Mouse (Mus musculus): ENCODE data around the gene Arid3a. TPM values are rescaled to one million over a fixed set of nuclear protein-coding genes. Genes with fewer than 3 reads are reported as not detected.

The Arid3a gene
- 6.7 and 8.1 TPM in 2 replicates for polyA plus RNA-seq (2012; rRNA removed)

GRCm38 (mm10) chr10:79926491-79927323, at the start of gene Arid3a:
Gene Arid3a (plus strand): TSS chr10:79927043.
- Histone ChIP-seq H3K4me1 (ENCODE audit: control insufficient read depth, insufficient read depth, low read length) (0 out of 2 replicates have a peak, but pooled peaks cover 2% of the 10 kb centered on the region), H3K36me3 (ENCODE audit: control insufficient read depth, insufficient read depth, low read length) (no peaks in the 10 kb centered on the region), H3K27ac (ENCODE audit: insufficient read depth, low read depth, low read length) (peak within 1 kb of the TSS; percentile 97), H3K27me3 (replicated peaks; ENCODE audit: control insufficient read depth, insufficient read depth, low read length) (no peaks in the 10 kb centered on the region), H3K4me3 (ENCODE audit: insufficient read depth, low read depth, low read length) (peak within 1 kb of the TSS; percentile 99)
- WGBS: under 1% methylated on average over 63 of the region's 63 CpGs
- TF ChIP-seq POLR2A (IDR thresholded peaks at IDR 0.05; ENCODE audit: low read depth, low read length): no peak
- no peak for TF ChIP-seq CTCF (conservative IDR thresholded peaks at IDR 0.05; ENCODE audit: insufficient read depth, insufficient read length, low read depth, low read length)
- peak; percentile 93 for DNase-seq

GRCm38 (mm10) chr10:79877174-79877573, 49.7 kb upstream of the Arid3a start:
- H3K4me1 ChIP-seq (ENCODE audit: control insufficient read depth, insufficient read depth, low read length): 0 out of 2 replicates have a peak, but pooled peaks cover 9% of the 10 kb centered on the region

GRCm38 (mm10) chr10:79877757-79878156, 49.1 kb upstream of the Arid3a start:
- DNase-seq: peak; percentile 79
- TF ChIP-seq POLR2A (IDR thresholded peaks at IDR 0.05; ENCODE audit: low read depth, low read length) (no peak), CTCF (conservative IDR thresholded peaks at IDR 0.05; ENCODE audit: insufficient read depth, insufficient read length, low read depth, low read length) (no peak)
- Histone ChIP-seq H3K27ac (ENCODE audit: insufficient read depth, low read depth, low read length) (peak overlapping the region; percentile 51; the same call in 1 of the 2 replicates), H3K4me3 (ENCODE audit: insufficient read depth, low read depth, low read length) (no peak overlapping the region), H3K4me1 (ENCODE audit: control insufficient read depth, insufficient read depth, low read length) (0 out of 2 replicates have a peak, but pooled peaks cover 9% of the 10 kb centered on the region), H3K27me3 (replicated peaks; ENCODE audit: control insufficient read depth, insufficient read depth, low read length) (no peaks in the 10 kb centered on the region), H3K36me3 (ENCODE audit: control insufficient read depth, insufficient read depth, low read length) (no peaks in the 10 kb centered on the region)
- WGBS: 34% methylated on average over 12 of the region's 12 CpGs

More at GRCm38 (mm10) chr10:79877174-79877573, 49.7 kb upstream of the Arid3a start:
- no peaks in the 10 kb centered on the region for H3K27me3 ChIP-seq (replicated peaks; ENCODE audit: control insufficient read depth, insufficient read depth, low read length)
- 65% methylated on average over 1 of the region's 1 CpGs for WGBS
- no peak for DNase-seq
- no peak for TF ChIP-seq CTCF (conservative IDR thresholded peaks at IDR 0.05; ENCODE audit: insufficient read depth, insufficient read length, low read depth, low read length)
- no peak for TF ChIP-seq POLR2A (IDR thresholded peaks at IDR 0.05; ENCODE audit: low read depth, low read length)
- no peaks in the 10 kb centered on the region for H3K36me3 ChIP-seq (ENCODE audit: control insufficient read depth, insufficient read depth, low read length)
- H3K4me3 ChIP-seq (ENCODE audit: insufficient read depth, low read depth, low read length): no peak overlapping the region
- no peak overlapping the region for H3K27ac ChIP-seq (ENCODE audit: insufficient read depth, low read depth, low read length)

- 29% methylated on average over 3 of the region's 3 CpGs for WGBS
- Histone ChIP-seq H3K4me3 (ENCODE audit: insufficient read depth, low read depth, low read length) (no peak overlapping the region), H3K27me3 (replicated peaks; ENCODE audit: control insufficient read depth, insufficient read depth, low read length) (no peaks in the 10 kb centered on the region), H3K27ac (ENCODE audit: insufficient read depth, low read depth, low read length) (no peak overlapping the region), H3K4me1 (ENCODE audit: control insufficient read depth, insufficient read depth, low read length) (0 out of 2 replicates have a peak, but pooled peaks cover 4% of the 10 kb centered on the region), H3K36me3 (ENCODE audit: control insufficient read depth, insufficient read depth, low read length) (no peaks in the 10 kb centered on the region)
- no peak for DNase-seq
- TF ChIP-seq POLR2A (IDR thresholded peaks at IDR 0.05; ENCODE audit: low read depth, low read length) (no peak), CTCF (conservative IDR thresholded peaks at IDR 0.05; ENCODE audit: insufficient read depth, insufficient read length, low read depth, low read length) (no peak)
Measured at GRCm38 (mm10) chr10:79879527-79879926, 47.3 kb upstream of the Arid3a start.

GRCm38 (mm10) chr10:79880721-79881120, 46.1 kb upstream of the Arid3a start:
- H3K4me3 ChIP-seq (ENCODE audit: insufficient read depth, low read depth, low read length): no peak overlapping the region
- no peak for TF ChIP-seq POLR2A (IDR thresholded peaks at IDR 0.05; ENCODE audit: low read depth, low read length)
- no peak for TF ChIP-seq CTCF (conservative IDR thresholded peaks at IDR 0.05; ENCODE audit: insufficient read depth, insufficient read length, low read depth, low read length)
- 0 out of 2 replicates have a peak, but pooled peaks cover 3% of the 10 kb centered on the region for H3K4me1 ChIP-seq (ENCODE audit: control insufficient read depth, insufficient read depth, low read length)
- WGBS: 34% methylated on average over 9 of the region's 9 CpGs
- no peak overlapping the region for H3K27ac ChIP-seq (ENCODE audit: insufficient read depth, low read depth, low read length)
- H3K27me3 ChIP-seq (replicated peaks; ENCODE audit: control insufficient read depth, insufficient read depth, low read length): no peaks in the 10 kb centered on the region
- H3K36me3 ChIP-seq (ENCODE audit: control insufficient read depth, insufficient read depth, low read length): no peaks in the 10 kb centered on the region
- DNase-seq: no peak

- Histone ChIP-seq H3K27me3 (replicated peaks; ENCODE audit: control insufficient read depth, insufficient read depth, low read length) (no peaks in the 10 kb centered on the region), H3K36me3 (ENCODE audit: control insufficient read depth, insufficient read depth, low read length) (no peaks in the 10 kb centered on the region), H3K4me1 (ENCODE audit: control insufficient read depth, insufficient read depth, low read length) (0 out of 2 replicates have a peak, but pooled peaks cover 3% of the 10 kb centered on the region), H3K4me3 (ENCODE audit: insufficient read depth, low read depth, low read length) (no peak overlapping the region), H3K27ac (ENCODE audit: insufficient read depth, low read depth, low read length) (no peak overlapping the region)
- DNase-seq: no peak
- WGBS: 29% methylated on average over 22 of the region's 22 CpGs
- TF ChIP-seq CTCF (conservative IDR thresholded peaks at IDR 0.05; ENCODE audit: insufficient read depth, insufficient read length, low read depth, low read length) (no peak), POLR2A (IDR thresholded peaks at IDR 0.05; ENCODE audit: low read depth, low read length) (no peak)
Measured at GRCm38 (mm10) chr10:79881981-79882380, 44.9 kb upstream of the Arid3a start.
